Mouse (Mus musculus): ENCODE data around the gene Zfhx3. TPM values are rescaled to one million over a fixed set of nuclear protein-coding genes. Genes with fewer than 3 reads are reported as not detected.
A peak's percentile ranks its signal among the peaks of the same experiment; 100 is the strongest.

Zfhx3 gene
- polyA plus RNA-seq, 1 experiment from 2014 or later: 22.8 TPM

- Histone ChIP-seq H3K4me2 (no peak overlapping the region), H3K27ac (replicated peaks) (no peak overlapping the region), H3K27me3 (replicated peaks) (no peaks in the 10 kb centered on the region), H3K9ac (replicated peaks) (no peak overlapping the region), H3K4me3 (replicated peaks) (no peak overlapping the region), H3K9me3 (replicated peaks) (no peaks in the 10 kb centered on the region), H3K36me3 (no peaks in the 10 kb centered on the region), H3K4me1 (no peaks in the 10 kb centered on the region)
- ATAC-seq (ENCODE audit: low FRiP score): no peak
- 92% methylated on average over 6 of the region's 6 CpGs for WGBS
These were observed 706.5 kb downstream of the Zfhx3 start for GRCm38 (mm10) chr8:108648993-108649392.

GRCm38 (mm10) chr8:108650837-108651236, 708.4 kb downstream of the Zfhx3 start:
- WGBS: 91% methylated on average over 8 of the region's 8 CpGs
- H3K4me2 ChIP-seq: no peak overlapping the region
- no peak overlapping the region for H3K27ac ChIP-seq (replicated peaks)
- H3K36me3 ChIP-seq: no peaks in the 10 kb centered on the region
- no peaks in the 10 kb centered on the region for H3K27me3 ChIP-seq (replicated peaks)
- H3K9ac ChIP-seq (replicated peaks): no peak overlapping the region
- ATAC-seq (ENCODE audit: low FRiP score): no peak
- no peaks in the 10 kb centered on the region for H3K4me1 ChIP-seq
- H3K4me3 ChIP-seq (replicated peaks): no peak overlapping the region
- H3K9me3 ChIP-seq (replicated peaks): no peaks in the 10 kb centered on the region

GRCm38 (mm10) chr8:108661486-108662093, 719.1 kb downstream of the Zfhx3 start:
- no peak for ATAC-seq (ENCODE audit: low FRiP score)
- H3K4me3 ChIP-seq (replicated peaks): no peak overlapping the region
- WGBS: 51% methylated on average over 5 of the region's 5 CpGs
- H3K27ac ChIP-seq (replicated peaks): no peak overlapping the region
- no peaks in the 10 kb centered on the region for H3K9me3 ChIP-seq (replicated peaks)
- H3K36me3 ChIP-seq: no peaks in the 10 kb centered on the region
- H3K4me1 ChIP-seq: no peaks in the 10 kb centered on the region
- H3K4me2 ChIP-seq: no peak overlapping the region
- H3K9ac ChIP-seq (replicated peaks): no peak overlapping the region
- no peaks in the 10 kb centered on the region for H3K27me3 ChIP-seq (replicated peaks)

DNA sequence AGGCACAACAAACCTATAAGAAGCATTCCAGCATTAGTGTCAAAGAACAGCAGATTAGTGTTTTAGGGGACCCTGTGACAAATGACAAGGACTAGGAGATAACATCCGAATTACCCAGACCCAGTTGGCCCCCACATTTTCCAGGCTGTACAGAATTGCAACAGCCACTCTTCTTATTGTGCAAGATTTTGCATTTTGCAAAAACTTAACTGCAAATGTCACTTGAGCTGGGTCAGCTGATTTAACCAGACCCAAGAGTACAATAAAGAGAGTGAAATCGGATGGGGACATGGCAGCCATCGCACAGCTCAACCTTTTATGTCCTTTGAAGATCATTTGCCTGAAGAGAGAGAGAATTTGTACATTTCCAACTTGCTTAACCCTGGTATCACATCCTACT, 720.3 kb downstream of the Zfhx3 start:
- H3K9ac ChIP-seq (replicated peaks): no peak overlapping the region
- no peak overlapping the region for H3K27ac ChIP-seq (replicated peaks)
- 66% methylated on average over 3 of the region's 3 CpGs for WGBS
- no peaks in the 10 kb centered on the region for H3K4me1 ChIP-seq
- H3K4me3 ChIP-seq (replicated peaks): no peak overlapping the region
- no peaks in the 10 kb centered on the region for H3K36me3 ChIP-seq
- H3K27me3 ChIP-seq (replicated peaks): no peaks in the 10 kb centered on the region
- no peak for ATAC-seq (ENCODE audit: low FRiP score)
- no peaks in the 10 kb centered on the region for H3K9me3 ChIP-seq (replicated peaks)
- no peak overlapping the region for H3K4me2 ChIP-seq

DNA sequence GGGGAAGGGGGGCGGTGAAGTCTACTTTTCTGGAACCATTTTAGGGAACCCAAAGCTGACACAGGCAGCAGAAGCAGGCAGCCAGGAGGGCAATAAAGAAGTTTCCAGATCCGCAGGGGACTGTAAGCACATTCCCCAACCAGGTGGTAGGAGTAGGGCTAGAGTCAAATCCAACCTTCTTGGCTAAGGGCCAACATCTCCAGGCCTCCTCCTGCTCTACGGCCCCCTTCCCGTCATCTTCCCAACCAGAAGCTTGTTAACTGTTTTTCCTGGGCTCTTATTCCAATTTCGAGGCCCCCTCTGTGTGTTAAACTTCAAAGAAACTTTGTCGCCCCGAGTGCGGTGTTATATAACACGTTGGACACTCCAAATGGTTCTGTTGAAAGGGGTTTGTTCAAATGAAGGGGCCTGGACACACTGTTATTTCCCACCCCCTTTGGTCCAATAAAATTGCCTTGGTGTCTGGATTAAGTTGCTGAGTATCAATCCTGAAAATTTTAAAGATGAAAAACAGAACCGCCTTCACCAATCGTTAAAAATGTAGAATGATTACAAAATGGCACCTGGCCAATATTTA, 729.6 kb downstream of the Zfhx3 start:
- no peak for ATAC-seq (ENCODE audit: low FRiP score)
- H3K9me3 ChIP-seq (replicated peaks): no peaks in the 10 kb centered on the region
- peaks cover 9% of the 10 kb centered on the region for H3K4me1 ChIP-seq
- H3K4me2 ChIP-seq: no peak overlapping the region
- no peaks in the 10 kb centered on the region for H3K27me3 ChIP-seq (replicated peaks)
- no peak overlapping the region for H3K4me3 ChIP-seq (replicated peaks)
- 76% methylated on average over 11 of the region's 11 CpGs for WGBS
- H3K9ac ChIP-seq (replicated peaks): no peak overlapping the region
- no peaks in the 10 kb centered on the region for H3K36me3 ChIP-seq
- H3K27ac ChIP-seq (replicated peaks): no peak overlapping the region

DNA sequence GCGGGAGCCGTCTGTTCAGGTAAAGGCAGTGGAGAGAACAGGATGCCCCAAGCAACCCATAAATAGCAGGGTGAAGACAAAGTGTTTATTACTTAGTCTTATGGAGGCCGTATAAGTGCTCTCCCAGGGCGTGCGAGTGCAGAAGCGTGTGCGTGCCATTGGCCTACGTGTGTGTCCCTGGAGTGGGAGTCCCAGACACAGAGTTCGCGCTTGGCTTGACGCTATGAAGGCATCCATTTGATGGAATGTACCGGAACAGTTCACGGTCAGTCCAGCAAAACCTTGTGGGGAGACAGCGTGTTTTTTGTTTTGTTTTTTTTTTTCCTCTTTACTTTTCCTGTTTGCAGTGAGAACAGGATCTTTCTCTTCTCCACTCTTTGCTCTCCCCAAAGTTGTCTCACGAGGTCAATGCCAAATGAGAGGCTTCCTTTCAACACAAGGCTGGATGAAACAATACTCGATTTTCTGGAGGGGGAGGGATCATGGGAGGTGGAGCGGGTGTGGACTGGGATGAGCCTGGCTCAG, 732.6 kb downstream of the Zfhx3 start:
- Histone ChIP-seq H3K9me3 (replicated peaks) (no peaks in the 10 kb centered on the region), H3K9ac (replicated peaks) (no peak overlapping the region), H3K4me1 (peaks cover 9% of the 10 kb centered on the region), H3K4me2 (peak overlapping the region; percentile 38), H3K36me3 (no peaks in the 10 kb centered on the region), H3K27ac (replicated peaks) (no peak overlapping the region; the same call in 1 of the 2 replicates), H3K4me3 (replicated peaks) (no peak overlapping the region), H3K27me3 (replicated peaks) (no peaks in the 10 kb centered on the region)
- ATAC-seq (ENCODE audit: low FRiP score): no peak
- 23% methylated on average over 17 of the region's 17 CpGs for WGBS

DNA sequence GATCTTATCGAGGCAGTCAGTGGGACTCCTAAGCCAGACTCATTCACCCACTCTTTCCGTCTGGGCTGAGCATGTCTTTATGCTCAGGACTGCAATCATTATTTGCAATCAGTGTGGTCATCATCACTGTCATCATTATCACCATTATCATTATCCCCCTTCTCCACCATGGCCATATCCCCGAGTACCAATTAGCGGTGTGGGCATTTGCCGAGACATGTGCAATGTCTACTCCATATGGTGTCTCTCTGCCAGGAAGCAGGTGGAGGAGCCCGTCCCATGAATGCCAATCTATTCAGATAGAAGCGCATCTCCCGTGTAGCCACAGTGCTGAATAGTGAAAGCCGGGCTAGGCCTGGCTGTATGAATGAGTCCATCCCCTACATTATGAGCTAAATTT, 747.2 kb downstream of the Zfhx3 start:
- Histone ChIP-seq H3K27ac (replicated peaks) (no peak overlapping the region), H3K36me3 (no peaks in the 10 kb centered on the region), H3K4me2 (no peak overlapping the region), H3K9me3 (replicated peaks) (no peaks in the 10 kb centered on the region), H3K27me3 (replicated peaks) (peaks cover 17% of the 10 kb centered on the region), H3K4me3 (replicated peaks) (no peak overlapping the region), H3K9ac (replicated peaks) (no peak overlapping the region), H3K4me1 (peaks cover 21% of the 10 kb centered on the region)
- WGBS: 57% methylated on average over 9 of the region's 9 CpGs
- no peak for ATAC-seq (ENCODE audit: low FRiP score)

DNA sequence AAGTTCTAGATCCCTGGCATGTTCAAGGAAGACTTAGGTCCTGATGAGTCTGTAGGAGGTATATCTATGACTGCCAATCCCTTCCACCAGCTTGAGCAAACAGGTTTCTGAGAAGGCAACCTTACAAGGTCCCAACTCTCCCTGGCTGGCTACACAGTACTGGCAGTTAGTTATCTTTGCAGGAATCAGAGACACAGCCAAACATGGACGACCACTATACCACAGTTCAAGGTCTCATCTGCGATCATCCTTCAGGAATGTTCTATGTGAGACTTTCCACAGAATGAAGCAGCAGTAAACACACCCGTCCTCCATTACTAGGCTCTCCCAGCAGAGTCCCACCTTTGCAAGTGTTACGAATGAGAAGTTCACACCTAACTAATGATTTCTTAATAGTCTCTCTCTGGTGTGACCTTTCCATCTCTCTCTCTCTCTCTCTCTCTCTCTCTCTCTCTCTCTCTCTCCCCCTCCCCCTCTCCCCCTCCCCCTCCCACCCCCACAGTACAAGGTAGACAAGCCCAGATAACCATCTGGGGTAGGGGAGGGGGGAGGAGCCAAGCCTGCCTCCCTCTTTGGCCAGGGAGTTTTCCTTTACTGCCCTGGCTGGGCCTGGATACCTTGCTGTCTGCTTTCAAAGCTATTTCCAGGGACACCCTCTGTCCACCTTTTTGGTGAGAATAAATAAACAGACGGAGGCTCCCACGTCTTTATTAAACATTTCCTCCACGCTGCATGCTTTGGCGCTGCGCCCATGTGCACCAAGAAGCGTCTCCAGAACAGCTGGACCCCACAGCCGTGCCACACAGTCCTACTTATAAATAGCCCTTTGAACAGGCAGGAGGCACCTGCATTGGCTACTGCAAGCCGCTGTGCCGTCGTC, 748.4 kb downstream of the Zfhx3 start:
- H3K27me3 ChIP-seq (replicated peaks): peaks cover 24% of the 10 kb centered on the region
- H3K9ac ChIP-seq (replicated peaks): peak overlapping the region; percentile 45; the same call in 1 of the 2 replicates
- H3K4me2 ChIP-seq: peak overlapping the region; percentile 58
- no peaks in the 10 kb centered on the region for H3K36me3 ChIP-seq
- peaks cover 29% of the 10 kb centered on the region for H3K4me1 ChIP-seq
- no peaks in the 10 kb centered on the region for H3K9me3 ChIP-seq (replicated peaks)
- peak overlapping the region; percentile 27; the same call in 1 of the 2 replicates for H3K4me3 ChIP-seq (replicated peaks)
- ATAC-seq (ENCODE audit: low FRiP score): peak; percentile 49; the same call in 1 of the 2 replicates
- WGBS: 20% methylated on average over 14 of the region's 14 CpGs
- peak overlapping the region; percentile 83 for H3K27ac ChIP-seq (replicated peaks)

- no peaks in the 10 kb centered on the region for H3K36me3 ChIP-seq
- H3K27ac ChIP-seq (replicated peaks): peak overlapping the region; percentile 83
- peak overlapping the region; percentile 58 for H3K4me2 ChIP-seq
- H3K9ac ChIP-seq (replicated peaks): peak overlapping the region; percentile 45
- no peaks in the 10 kb centered on the region for H3K9me3 ChIP-seq (replicated peaks)
- peak; percentile 79 for ATAC-seq (ENCODE audit: low FRiP score)
- peaks cover 24% of the 10 kb centered on the region for H3K27me3 ChIP-seq (replicated peaks)
- WGBS: 2% methylated on average over 21 of the region's 21 CpGs
- H3K4me1 ChIP-seq: peaks cover 37% of the 10 kb centered on the region
- H3K4me3 ChIP-seq (replicated peaks): peak overlapping the region; percentile 27
These were observed 749.2 kb downstream of the Zfhx3 start for GRCm38 (mm10) chr8:108691456-108692238.

- no peaks in the 10 kb centered on the region for H3K9me3 ChIP-seq (replicated peaks)
- WGBS: 4% methylated on average over 5 of the region's 5 CpGs
- ATAC-seq (ENCODE audit: low FRiP score): peak; percentile 67
- peak overlapping the region; percentile 66 for H3K27ac ChIP-seq (replicated peaks)
- H3K4me2 ChIP-seq: peak overlapping the region; percentile 58
- H3K27me3 ChIP-seq (replicated peaks): peaks cover 24% of the 10 kb centered on the region
- peaks cover 41% of the 10 kb centered on the region for H3K4me1 ChIP-seq
- H3K4me3 ChIP-seq (replicated peaks): peak overlapping the region; percentile 27
- H3K36me3 ChIP-seq: no peaks in the 10 kb centered on the region
- no peak overlapping the region for H3K9ac ChIP-seq (replicated peaks)
These were observed 749.8 kb downstream of the Zfhx3 start for GRCm38 (mm10) chr8:108692239-108692627.
